Mouse (Mus musculus): ENCODE measurements around the gene Ywhab. TPM values are rescaled to one million over a fixed set of nuclear protein-coding genes. Genes with fewer than 3 reads are reported as not detected.

Gene Ywhab
- total and polyA plus RNA-seq, 3 experiments: 26.8 to 73.1 (median 71.9) TPM

DNA sequence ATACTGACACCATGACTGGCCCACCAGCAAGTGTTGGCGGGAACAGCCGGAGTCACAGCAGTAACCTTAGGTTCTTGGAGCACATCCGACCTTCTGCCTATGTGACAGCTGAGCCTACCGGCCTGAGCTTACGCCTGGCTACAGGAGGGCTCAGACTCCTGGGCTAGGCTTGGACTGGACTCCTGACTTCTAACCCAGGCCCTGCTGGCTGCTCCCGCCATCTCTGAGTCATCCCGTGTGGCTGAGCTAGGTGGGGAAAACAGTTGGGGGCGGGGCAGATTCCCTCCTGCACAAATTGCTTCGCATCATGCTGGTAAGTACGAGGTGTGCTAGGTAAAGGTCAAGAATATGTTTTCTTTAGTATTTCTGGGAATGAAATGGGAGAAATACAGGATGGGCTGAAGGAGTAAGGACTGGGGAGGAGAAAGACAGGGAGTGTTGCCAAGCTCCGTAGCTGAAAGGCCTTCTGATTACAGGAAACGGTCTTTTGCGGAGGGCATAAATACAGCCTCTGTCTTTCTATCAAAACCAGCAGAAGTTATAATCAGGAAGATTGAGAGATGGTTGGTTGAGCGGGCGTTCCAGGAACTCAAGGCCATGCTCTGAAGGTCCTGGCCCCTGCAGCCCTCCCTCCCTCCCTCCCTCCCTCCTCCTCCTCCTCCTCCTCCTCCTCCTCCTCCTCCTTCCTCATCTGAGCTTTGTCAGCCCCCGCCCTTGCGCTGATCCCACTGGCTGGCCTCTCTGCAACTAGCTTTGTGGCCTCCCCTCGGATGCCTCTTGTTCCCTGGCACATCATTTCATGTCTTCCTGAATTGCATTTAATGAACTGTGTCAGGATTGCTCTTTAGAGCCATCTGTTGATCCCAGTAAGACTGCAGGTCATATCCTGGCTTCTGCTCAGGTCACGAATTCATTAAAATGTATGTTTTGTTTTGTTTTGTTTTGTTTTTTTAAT is 29.9 kb upstream of the Ywhab start:
- H3K4me1 ChIP-seq (ENCODE audit: control insufficient read depth, insufficient read depth, low read length): no peaks in the 10 kb centered on the region
- no peaks in the 10 kb centered on the region for H3K27me3 ChIP-seq (ENCODE audit: control insufficient read depth, insufficient read depth, low read length)
- no peak overlapping the region for H3K9ac ChIP-seq (ENCODE audit: low read depth, low read length)
- intact Hi-C loops (cut with DNase I): loop anchor here (5.0 kb wide), 1 partner anchor 108 kb away; no protein-coding TSS in a partner anchor
- DNase-seq: peak in 1 of 2 experiments; percentile 8
- no peaks in the 10 kb centered on the region for H3K79me2 ChIP-seq (replicated peaks; ENCODE audit: control insufficient read depth, insufficient read depth, low read length)
- H3K27ac ChIP-seq: no peak overlapping the region
- no peaks in the 10 kb centered on the region for H3K36me3 ChIP-seq (ENCODE audit: control insufficient read depth, insufficient read depth, low read length)
- WGBS: 61% methylated on average over 17 of the region's 19 CpGs
- H3K4me3 ChIP-seq: no peak overlapping the region
- no peak for TF ChIP-seq CTCF (IDR thresholded peaks at IDR 0.05)
- TF ChIP-seq EP300 (IDR thresholded peaks at IDR 0.05; ENCODE audit: insufficient read depth, low read depth, low read length): no peak

DNA sequence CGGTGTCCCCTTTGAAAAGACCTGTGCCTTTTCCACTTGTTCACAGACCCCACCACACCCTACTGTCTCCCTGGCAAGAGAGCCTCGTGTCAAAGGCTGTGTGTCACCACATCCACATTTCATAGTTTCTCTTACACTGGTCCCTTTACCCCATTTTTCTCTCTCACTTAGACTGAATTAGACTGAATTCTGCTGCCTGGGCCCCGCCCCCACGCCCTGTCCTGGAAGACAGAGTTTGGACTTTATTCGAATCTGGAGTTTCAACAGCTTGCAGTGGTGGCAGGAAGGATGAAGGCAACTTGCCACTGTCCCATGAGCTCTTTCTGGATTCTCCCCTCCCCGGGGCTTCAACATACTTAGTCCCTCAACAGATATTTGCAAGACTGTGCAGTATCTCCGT is 29.1 kb upstream of the Ywhab start:
- H3K4me3 ChIP-seq: no peak overlapping the region
- H3K79me2 ChIP-seq (replicated peaks; ENCODE audit: control insufficient read depth, insufficient read depth, low read length): no peaks in the 10 kb centered on the region
- no peak for DNase-seq
- 69% methylated on average over 7 of the region's 7 CpGs for whole genome bisulfite sequencing
- intact Hi-C loops (cut with DNase I): loop anchor here (5.0 kb wide), 1 partner anchor 108 kb away; no protein-coding TSS in a partner anchor
- H3K27me3 ChIP-seq (ENCODE audit: control insufficient read depth, insufficient read depth, low read length): no peaks in the 10 kb centered on the region
- no peaks in the 10 kb centered on the region for H3K36me3 ChIP-seq (ENCODE audit: control insufficient read depth, insufficient read depth, low read length)
- H3K27ac ChIP-seq: no peak overlapping the region
- TF ChIP-seq POLR2A (IDR thresholded peaks at IDR 0.05; ENCODE audit: insufficient read depth, low read depth, low read length): no peak
- H3K9ac ChIP-seq (ENCODE audit: low read depth, low read length): no peak overlapping the region
- no peaks in the 10 kb centered on the region for H3K4me1 ChIP-seq (ENCODE audit: control insufficient read depth, insufficient read depth, low read length)

DNA sequence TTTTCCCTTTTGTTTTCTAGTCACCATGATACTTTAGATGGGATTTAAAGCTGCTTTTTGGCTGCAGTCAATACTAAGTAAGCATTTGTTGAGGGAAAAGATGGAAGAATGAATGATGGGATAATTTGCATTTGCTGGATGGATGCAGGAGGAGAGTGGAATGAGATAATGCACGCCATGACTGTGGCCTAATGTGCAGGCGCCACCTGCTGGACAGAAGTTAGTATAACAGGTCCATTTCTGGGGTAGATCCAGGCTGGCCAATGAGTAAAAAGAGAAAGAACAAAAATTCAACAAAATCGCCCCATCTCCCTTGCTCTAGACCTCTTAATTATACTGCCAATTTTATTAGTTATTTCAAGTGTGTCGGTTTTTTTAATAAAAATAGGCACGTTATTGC is 26.2 kb upstream of the Ywhab start:
- WGBS: 3% methylated on average over 5 of the region's 5 CpGs
- Histone ChIP-seq H3K9ac (ENCODE audit: low read depth, low read length) (no peak overlapping the region), H3K4me3 (no peak overlapping the region), H3K27me3 (ENCODE audit: control insufficient read depth, insufficient read depth, low read length) (no peaks in the 10 kb centered on the region), H3K27ac (no peak overlapping the region), H3K36me3 (ENCODE audit: control insufficient read depth, insufficient read depth, low read length) (no peaks in the 10 kb centered on the region), H3K79me2 (replicated peaks; ENCODE audit: control insufficient read depth, insufficient read depth, low read length) (no peaks in the 10 kb centered on the region), H3K4me1 (ENCODE audit: control insufficient read depth, insufficient read depth, low read length) (no peaks in the 10 kb centered on the region)
- peak; percentile 38 to 67 for DNase-seq
- intact Hi-C loops (cut with DNase I): loop anchor here (5.0 kb wide), 1 partner anchor 111 kb away; no protein-coding TSS in a partner anchor
- no peak for TF ChIP-seq POLR2A (IDR thresholded peaks at IDR 0.05; ENCODE audit: insufficient read depth, low read depth, low read length)
- TF ChIP-seq CTCF (IDR thresholded peaks at IDR 0.05): peak; percentile 94
- peak; percentile 74; the same call in 1 of the 2 replicates for TF ChIP-seq EP300 (IDR thresholded peaks at IDR 0.05; ENCODE audit: insufficient read depth, low read depth, low read length)

DNA sequence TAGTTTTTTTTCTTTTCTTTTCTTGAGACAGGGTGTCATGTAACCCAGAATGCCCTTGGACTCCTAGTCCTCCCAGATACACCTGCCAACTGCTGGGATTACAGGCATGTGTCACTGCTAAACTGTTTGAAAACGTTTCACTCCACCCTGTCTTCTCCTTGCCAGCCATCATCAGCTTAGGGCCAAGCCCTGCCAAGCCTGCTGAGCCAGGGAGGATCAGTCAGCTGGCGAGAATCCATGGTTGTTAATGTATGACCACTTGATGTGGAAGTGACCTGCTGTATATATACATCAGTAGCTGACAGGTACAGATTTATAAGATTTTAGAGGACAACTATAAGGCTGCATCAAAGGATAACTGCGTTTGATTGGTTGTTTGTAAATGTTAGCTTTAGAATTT is 24.4 kb upstream of the Ywhab start:
- TF ChIP-seq CTCF (IDR thresholded peaks at IDR 0.05): no peak
- no peak for TF ChIP-seq POLR2A (IDR thresholded peaks at IDR 0.05; ENCODE audit: insufficient read depth, low read depth, low read length)
- TF ChIP-seq EP300 (IDR thresholded peaks at IDR 0.05; ENCODE audit: insufficient read depth, low read depth, low read length): no peak
- Histone ChIP-seq H3K27me3 (ENCODE audit: control insufficient read depth, insufficient read depth, low read length) (no peaks in the 10 kb centered on the region), H3K79me2 (replicated peaks; ENCODE audit: control insufficient read depth, insufficient read depth, low read length) (no peaks in the 10 kb centered on the region), H3K4me3 (no peak overlapping the region), H3K36me3 (ENCODE audit: control insufficient read depth, insufficient read depth, low read length) (no peaks in the 10 kb centered on the region), H3K4me1 (ENCODE audit: control insufficient read depth, insufficient read depth, low read length) (no peaks in the 10 kb centered on the region), H3K27ac (no peak overlapping the region), H3K9ac (ENCODE audit: low read depth, low read length) (no peak overlapping the region)
- no peak for DNase-seq
- intact Hi-C loops (cut with DNase I): no loop called here
- WGBS: 47% methylated on average over 3 of the region's 3 CpGs

DNA sequence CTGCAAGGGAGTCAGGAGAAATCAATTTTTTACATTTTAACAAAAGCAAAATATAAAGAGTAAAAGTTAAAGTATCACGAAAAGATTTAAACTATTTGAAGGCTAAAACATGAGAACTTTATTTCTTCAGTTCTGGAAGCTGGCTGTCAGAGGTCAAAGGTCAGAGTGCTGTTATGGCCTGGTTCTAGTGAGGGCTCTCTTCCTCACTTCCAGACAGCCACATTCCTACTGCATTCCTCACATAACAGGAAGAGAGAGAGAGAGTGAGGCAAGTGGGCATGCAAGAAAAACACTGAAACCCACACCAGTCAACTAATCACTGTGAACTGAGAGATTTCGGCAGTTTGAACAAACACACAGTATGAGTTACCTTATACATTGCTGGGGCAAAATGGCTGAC is 20.7 kb upstream of the Ywhab start:
- no peak for DNase-seq
- no peaks in the 10 kb centered on the region for H3K4me1 ChIP-seq (ENCODE audit: control insufficient read depth, insufficient read depth, low read length)
- H3K79me2 ChIP-seq (replicated peaks; ENCODE audit: control insufficient read depth, insufficient read depth, low read length): no peaks in the 10 kb centered on the region
- H3K27ac ChIP-seq: no peak overlapping the region
- 88% methylated on average over 2 of the region's 2 CpGs for WGBS
- intact Hi-C loops (cut with DNase I): no loop called here
- no peak overlapping the region for H3K9ac ChIP-seq (ENCODE audit: low read depth, low read length)
- no peak for TF ChIP-seq EP300 (IDR thresholded peaks at IDR 0.05; ENCODE audit: insufficient read depth, low read depth, low read length)
- TF ChIP-seq POLR2A (IDR thresholded peaks at IDR 0.05; ENCODE audit: insufficient read depth, low read depth, low read length): no peak
- TF ChIP-seq CTCF (IDR thresholded peaks at IDR 0.05): no peak
- no peaks in the 10 kb centered on the region for H3K27me3 ChIP-seq (ENCODE audit: control insufficient read depth, insufficient read depth, low read length)
- no peaks in the 10 kb centered on the region for H3K36me3 ChIP-seq (ENCODE audit: control insufficient read depth, insufficient read depth, low read length)
- H3K4me3 ChIP-seq: no peak overlapping the region

DNA sequence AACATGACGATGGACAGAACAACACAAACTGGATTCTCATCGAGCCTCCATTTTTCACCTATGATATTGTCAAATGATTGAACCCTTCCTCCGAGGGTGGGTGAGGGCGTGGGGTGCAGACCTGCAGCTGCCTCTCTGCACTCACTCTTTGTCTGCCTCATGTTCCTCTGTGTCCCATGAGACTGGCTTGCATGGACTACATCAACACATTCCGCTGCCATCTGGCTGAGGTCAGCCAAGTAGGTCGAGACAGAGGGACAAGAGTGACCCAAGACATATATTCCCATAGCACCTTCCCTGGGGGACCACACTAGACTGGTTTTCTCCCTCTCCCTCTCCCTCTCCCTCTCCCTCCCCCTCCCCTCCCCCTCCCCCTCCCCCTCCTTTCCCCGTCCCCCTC is 18.3 kb upstream of the Ywhab start:
- TF ChIP-seq EP300 (IDR thresholded peaks at IDR 0.05; ENCODE audit: insufficient read depth, low read depth, low read length) (0 out of 2 replicates have a peak, but pooled peaks have one; percentile 18), CTCF (IDR thresholded peaks at IDR 0.05) (no peak)
- no peaks in the 10 kb centered on the region for H3K36me3 ChIP-seq (ENCODE audit: control insufficient read depth, insufficient read depth, low read length)
- no peak overlapping the region for H3K4me3 ChIP-seq
- WGBS: 70% methylated on average over 6 of the region's 7 CpGs
- H3K27ac ChIP-seq: no peak overlapping the region
- H3K27me3 ChIP-seq (ENCODE audit: control insufficient read depth, insufficient read depth, low read length): 0 out of 2 replicates have a peak, but pooled peaks cover 2% of the 10 kb centered on the region
- H3K4me1 ChIP-seq (ENCODE audit: control insufficient read depth, insufficient read depth, low read length): no peaks in the 10 kb centered on the region
- intact Hi-C loops (cut with DNase I): no loop called here
- no peak overlapping the region for H3K9ac ChIP-seq (ENCODE audit: low read depth, low read length)
- no peaks in the 10 kb centered on the region for H3K79me2 ChIP-seq (replicated peaks; ENCODE audit: control insufficient read depth, insufficient read depth, low read length)
- peak in 1 of 2 experiments; percentile 28 for DNase-seq
